Mouse (Mus musculus): Measurements from ENCODE around the gene Six3.

DNA sequence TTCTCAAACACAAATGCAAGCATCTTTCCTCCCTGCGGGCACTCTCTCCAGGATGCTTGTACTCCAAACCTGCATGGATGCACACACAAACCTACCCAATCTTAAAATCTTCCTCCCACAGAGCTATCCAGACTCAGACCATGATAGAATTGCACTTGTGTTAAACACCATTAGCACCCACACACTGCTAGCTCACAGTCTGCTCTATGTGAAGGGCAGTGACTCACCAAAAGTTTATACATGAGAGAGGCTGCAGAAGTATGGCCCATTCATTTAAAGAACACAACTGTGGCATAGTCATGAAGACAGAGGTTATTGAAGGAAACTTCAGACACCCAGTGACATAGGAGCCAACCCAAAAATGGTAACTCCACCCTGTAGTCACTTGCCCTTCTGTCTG, 16.0 kb downstream of the Six3 start:
- no peak for TF ChIP-seq POLR2A (IDR thresholded peaks at IDR 0.05; ENCODE audit: control insufficient read depth in 1 of 2, insufficient read depth in 1 of 2, low read depth in 1 of 2, low read length in 2 of 2, poor library complexity in 1 of 2)
- no peak for TF ChIP-seq EP300 (IDR thresholded peaks at IDR 0.05; ENCODE audit: low read depth in 1 of 2, low read length in 2 of 2)
- TF ChIP-seq JUND (IDR thresholded peaks at IDR 0.05; ENCODE audit: low read depth, low read length) = no peak
- no peak for TF ChIP-seq CTCF (IDR thresholded peaks at IDR 0.05 in 2 of 3, conservative IDR thresholded peaks at IDR 0.05 in 1 of 3; ENCODE audit: control insufficient read depth in 1 of 3, insufficient read depth in 1 of 3, low read depth in 2 of 3, low read length in 3 of 3, poor library complexity in 1 of 3, severe bottlenecking in 1 of 3)
- TF ChIP-seq USF1 (IDR thresholded peaks at IDR 0.05; ENCODE audit: low read depth, low read length) = no peak
- no peak for TF ChIP-seq TCF12 (IDR thresholded peaks at IDR 0.05; ENCODE audit: low read depth, low read length)
- TF ChIP-seq TAL1 (IDR thresholded peaks at IDR 0.05; ENCODE audit: low read length) = no peak
- TF ChIP-seq SMC3 (IDR thresholded peaks at IDR 0.05; ENCODE audit: low read depth, low read length) = no peak
- no peak for TF ChIP-seq E2F4 (IDR thresholded peaks at IDR 0.05; ENCODE audit: borderline replicate concordance, low read depth, low read length)
- no peak for TF ChIP-seq CHD1 (IDR thresholded peaks at IDR 0.05; ENCODE audit: low read depth, low read length)
- no peak for TF ChIP-seq CHD2 (IDR thresholded peaks at IDR 0.05; ENCODE audit: low read length)
- no peak for TF ChIP-seq USF2 (IDR thresholded peaks at IDR 0.05; ENCODE audit: borderline replicate concordance in 1 of 2, insufficient read depth in 1 of 2, low read depth in 1 of 2, low read length in 2 of 2)
- TF ChIP-seq MEF2A (IDR thresholded peaks at IDR 0.05; ENCODE audit: extremely low read depth, insufficient replicate concordance, low read depth, low read length, poor library complexity, severe bottlenecking) = no peak
- TF ChIP-seq MAX (IDR thresholded peaks at IDR 0.05; ENCODE audit: low read length) = no peak

All from MEL (cell line).